18 mouse cellular contexts compared by ENCODE assay signal in genomic region chr9:69299484-69299883, GRCm38 (mm10).
DNase-seq lines count a peak whose midpoint lies in the region; ATAC-seq and TF ChIP-seq lines count a peak whose summit lies in the region.
"Had no signal": no experiment of that assay in that cellular context is flagged by ENCODE, and none has a peak within 500 bp of the region (broad histone marks: within the 10 kb centered on the region; RNA-seq: fewer than 3 reads in every experiment).

No protein-coding gene starts in this region.

- no peak overlapping the region for H3K9ac ChIP-seq in kidney, embryonic 15.5 days
- H3K9ac ChIP-seq: embryonic facial prominence, embryonic 15.5 days; forebrain, postnatal 0 days; limb, embryonic 15.5 days; midbrain, embryonic 12.5 days had no signal

- intact Hi-C loops in left cerebral cortex, postnatal 25 days (cut with DNase I): loop anchor here (5.0 to 10.0 kb wide), 2 partner anchors 345 to 472 kb away; no protein-coding TSS in a partner anchor

- H3K4me1 ChIP-seq in kidney, embryonic 15.5 days: peaks cover 40% of the 10 kb centered on the region
- H3K4me1 ChIP-seq in kidney, adult 2 months (ENCODE audit: control insufficient read depth, insufficient read depth, low read length): peaks cover 19% of the 10 kb centered on the region; the same call in 1 of the 2 replicates
- peaks cover 5% of the 10 kb centered on the region for H3K4me1 ChIP-seq in testis, adult 2 months (ENCODE audit: control insufficient read depth, insufficient read depth, low read length)

- TF ChIP-seq POLR2A in kidney, adult 2 months (IDR thresholded peaks at IDR 0.05; ENCODE audit: low read depth, low read length): no peak
- no peak for TF ChIP-seq POLR2A in testis, adult 2 months (IDR thresholded peaks at IDR 0.05; ENCODE audit: control insufficient read depth, low read depth, low read length)

- no peaks in the 10 kb centered on the region for H3K9me3 ChIP-seq in kidney, embryonic 15.5 days (replicated peaks)
- H3K9me3 ChIP-seq: embryonic facial prominence, embryonic 15.5 days; hindbrain, embryonic 10.5 days; limb, embryonic 15.5 days; midbrain, embryonic 12.5 days had no signal

- H3K36me3 ChIP-seq in kidney, embryonic 15.5 days: no peaks in the 10 kb centered on the region
- no peaks in the 10 kb centered on the region for H3K36me3 ChIP-seq in kidney, adult 2 months (ENCODE audit: control insufficient read depth, insufficient read depth, low read length)
- H3K36me3 ChIP-seq in testis, adult 2 months (ENCODE audit: control insufficient read depth, insufficient read depth, low read length): no peaks in the 10 kb centered on the region
- H3K36me3 ChIP-seq: embryonic facial prominence, embryonic 15.5 days; hindbrain, embryonic 10.5 days; limb, embryonic 15.5 days; midbrain, embryonic 12.5 days had no signal

- H3K4me2 ChIP-seq in kidney, embryonic 15.5 days: no peak overlapping the region
- H3K4me2 ChIP-seq: embryonic facial prominence, embryonic 15.5 days; limb, embryonic 15.5 days; midbrain, embryonic 12.5 days had no signal

- ATAC-seq in kidney, embryonic 15.5 days (replicated peaks; ENCODE audit: low FRiP score): 0 out of 2 replicates have a peak, but pooled peaks have one; percentile 24
- ATAC-seq: forebrain, postnatal 0 days; hindbrain, embryonic 16.5 days; intestine, embryonic 16.5 days had no signal

- H3K4me3 ChIP-seq in kidney, embryonic 15.5 days (replicated peaks): no peak overlapping the region
- no peak overlapping the region for H3K4me3 ChIP-seq in kidney, adult 2 months (ENCODE audit: insufficient read depth, low read depth, low read length)
- H3K4me3 ChIP-seq in testis, adult 2 months (ENCODE audit: control insufficient read depth, low read depth, low read length): no peak overlapping the region
- H3K4me3 ChIP-seq: embryonic facial prominence, embryonic 15.5 days; hindbrain, embryonic 10.5 days; limb, embryonic 15.5 days; midbrain, embryonic 12.5 days had no signal

- no peak overlapping the region for H3K27ac ChIP-seq in kidney, embryonic 15.5 days
- no peak overlapping the region for H3K27ac ChIP-seq in kidney, adult 2 months (ENCODE audit: insufficient read depth, low read depth, low read length)
- peak overlapping the region; percentile 21; the same call in 1 of the 2 replicates for H3K27ac ChIP-seq in testis, adult 2 months (ENCODE audit: control insufficient read depth, insufficient read depth, low read depth, low read length)
- H3K27ac ChIP-seq: embryonic facial prominence, embryonic 15.5 days; hindbrain, embryonic 10.5 days; limb, embryonic 15.5 days; midbrain, embryonic 12.5 days had no signal

- DNase-seq in adrenal gland, postnatal 10 days: peak; percentile 50
- DNase-seq in adrenal gland, adult 8-10 months: no peak
- no peak for DNase-seq in kidney, adult 2 months
- no peak for DNase-seq in testis, postnatal 14 days (ENCODE audit: low spot score)
- no peak for DNase-seq in cerebellum, postnatal 25 days
- no peak for DNase-seq in left cerebral cortex, postnatal 25 days (ENCODE audit: low spot score in 2 of 2)
- DNase-seq: cerebellum, adult 9-10 months; forebrain, postnatal 0 days; gastrocnemius, postnatal 36 days; kidney, postnatal 36 days had no signal

- H3K27me3 ChIP-seq in kidney, embryonic 15.5 days: 0 out of 2 replicates have a peak, but pooled peaks cover 2% of the 10 kb centered on the region
- no peaks in the 10 kb centered on the region for H3K27me3 ChIP-seq in kidney, adult 2 months (replicated peaks; ENCODE audit: control insufficient read depth, insufficient read depth, low read length)
- no peaks in the 10 kb centered on the region for H3K27me3 ChIP-seq in testis, adult 2 months (ENCODE audit: control insufficient read depth, insufficient read depth, low read length)
- H3K27me3 ChIP-seq: embryonic facial prominence, embryonic 15.5 days had no signal

- no peak for TF ChIP-seq CTCF in kidney, adult 2 months (conservative IDR thresholded peaks at IDR 0.05; ENCODE audit: insufficient read depth, insufficient read length, low read depth, low read length)
- TF ChIP-seq CTCF in testis, adult 2 months (IDR thresholded peaks at IDR 0.05; ENCODE audit: control insufficient read depth, insufficient read depth, insufficient replicate concordance, low read depth, low read length): no peak

- WGBS in kidney, embryonic 15.5 days: 54% methylated on average over 2 of the region's 2 CpGs
- 77% methylated on average over 2 of the region's 2 CpGs for WGBS in kidney, adult 2 months
